In the genomic region with DNA sequence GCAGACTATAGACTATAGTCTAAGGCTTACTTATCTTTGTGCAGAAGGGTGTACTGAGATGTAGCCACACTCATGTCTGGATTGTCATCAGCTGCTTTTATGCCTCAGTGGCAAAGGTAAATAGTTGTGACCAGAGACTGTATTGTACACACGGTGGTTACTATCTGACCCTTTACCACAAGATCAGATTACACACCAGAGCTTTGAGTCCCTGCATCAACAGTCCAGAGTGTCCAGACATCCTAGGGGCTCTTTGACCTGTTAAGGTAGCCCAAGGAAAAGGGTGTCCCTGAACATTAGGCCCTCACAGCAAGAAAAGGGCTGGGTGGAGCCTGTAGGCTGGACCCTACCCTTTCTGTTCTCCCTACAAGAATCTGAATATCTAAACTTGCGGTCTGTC, we compare ENCODE assay signal across 18 mouse cellular contexts.
"Had no signal": no experiment of that assay in that cellular context is flagged by ENCODE, and none has a peak within 500 bp of the region (broad histone marks: within the 10 kb centered on the region; RNA-seq: fewer than 3 reads in every experiment).

No protein-coding gene starts in this region.

- H3K4me1 ChIP-seq: intestine, embryonic 15.5 days; liver, embryonic 13.5 days; liver, embryonic 15.5 days had no signal

- H3K4me2 ChIP-seq: heart, embryonic 12.5 days; hindbrain, embryonic 12.5 days; hindbrain, embryonic 14.5 days; intestine, embryonic 15.5 days; limb, embryonic 12.5 days; liver, embryonic 11.5 days; liver, embryonic 13.5 days; liver, embryonic 15.5 days had no signal

- H3K27ac ChIP-seq: gastrocnemius, adult 2 months; heart, embryonic 10.5 days; hindbrain, embryonic 10.5 days; hindbrain, embryonic 12.5 days; hindbrain, embryonic 14.5 days; intestine, embryonic 15.5 days; layer of hippocampus, adult 2 months; left cerebral cortex, adult 2 months; limb, embryonic 10.5 days; limb, embryonic 12.5 days; liver, embryonic 13.5 days; liver, embryonic 15.5 days had no signal

- DNase-seq: gastrocnemius, postnatal 25 days; liver, embryonic 13.5 days had no signal

- H3K9me3 ChIP-seq: heart, embryonic 10.5 days; heart, embryonic 12.5 days; hindbrain, embryonic 10.5 days; hindbrain, embryonic 12.5 days; intestine, embryonic 15.5 days; limb, embryonic 10.5 days; limb, embryonic 12.5 days; liver, embryonic 13.5 days; liver, embryonic 15.5 days had no signal

- H3K9ac ChIP-seq: heart, embryonic 12.5 days; hindbrain, embryonic 12.5 days; hindbrain, embryonic 14.5 days; intestine, embryonic 15.5 days; limb, embryonic 12.5 days; liver, embryonic 13.5 days; liver, embryonic 15.5 days had no signal

- H3K27me3 ChIP-seq: hindbrain, embryonic 12.5 days; liver, embryonic 13.5 days; liver, embryonic 15.5 days had no signal

- H3K36me3 ChIP-seq: heart, embryonic 10.5 days; heart, embryonic 12.5 days; hindbrain, embryonic 10.5 days; hindbrain, embryonic 12.5 days; intestine, embryonic 15.5 days; limb, embryonic 10.5 days; limb, embryonic 12.5 days; liver, embryonic 13.5 days; liver, embryonic 15.5 days had no signal

- ATAC-seq: hindbrain, embryonic 16.5 days; inflammation-experienced regulatory T-cells, adult 6 months; intestine, embryonic 15.5 days; intestine, postnatal 0 days had no signal

- H3K4me3 ChIP-seq: gastrocnemius, adult 2 months; heart, embryonic 10.5 days; heart, embryonic 12.5 days; hindbrain, embryonic 10.5 days; hindbrain, embryonic 12.5 days; intestine, embryonic 15.5 days; layer of hippocampus, adult 2 months; left cerebral cortex, adult 2 months; limb, embryonic 10.5 days; limb, embryonic 12.5 days; liver, embryonic 13.5 days; liver, embryonic 15.5 days had no signal
